19 mouse cellular contexts compared by ENCODE assay signal in genomic region chr13:47642341-47642740, GRCm38 (mm10).
DNase-seq lines count a peak whose midpoint lies in the region; ATAC-seq and TF ChIP-seq lines count a peak whose summit lies in the region.
"Had no signal": no experiment of that assay in that cellular context is flagged by ENCODE, and none has a peak within 500 bp of the region (broad histone marks: within the 10 kb centered on the region; RNA-seq: fewer than 3 reads in every experiment).

No protein-coding gene starts in this region.

- H3K4me1 ChIP-seq in forebrain, postnatal 0 days (ENCODE audit: insufficient read depth), result no peaks in the 10 kb centered on the region
- H3K4me1 ChIP-seq in forebrain, embryonic 12.5 days, result peaks cover 8% of the 10 kb centered on the region
- H3K4me1 ChIP-seq: limb, embryonic 12.5 days; liver, embryonic 12.5 days had no signal

- no peaks in the 10 kb centered on the region for H3K9me3 ChIP-seq in forebrain, postnatal 0 days (ENCODE audit: low read length)
- no peaks in the 10 kb centered on the region for H3K9me3 ChIP-seq in forebrain, embryonic 12.5 days
- H3K9me3 ChIP-seq: limb, embryonic 12.5 days; liver, embryonic 12.5 days; midbrain, embryonic 13.5 days had no signal

- H3K4me2 ChIP-seq in forebrain, postnatal 0 days (ENCODE audit: low read depth), result no peak overlapping the region
- H3K4me2 ChIP-seq in forebrain, embryonic 12.5 days, result no peak overlapping the region
- H3K4me2 ChIP-seq: limb, embryonic 12.5 days; liver, embryonic 12.5 days; midbrain, embryonic 13.5 days had no signal

- no peak overlapping the region for H3K27ac ChIP-seq in forebrain, postnatal 0 days (ENCODE audit: low read depth, low read length)
- H3K27ac ChIP-seq in forebrain, embryonic 12.5 days, result no peak overlapping the region
- no peak overlapping the region for H3K27ac ChIP-seq in layer of hippocampus, adult 2 months
- H3K27ac ChIP-seq: limb, embryonic 12.5 days; liver, embryonic 12.5 days; midbrain, embryonic 13.5 days had no signal

- 91% methylated on average over 10 of the region's 10 CpGs for WGBS in forebrain, postnatal 0 days
- WGBS in forebrain, embryonic 12.5 days, result 92% methylated on average over 10 of the region's 10 CpGs

- H3K27me3 ChIP-seq in forebrain, postnatal 0 days (ENCODE audit: insufficient read depth, low read length), result no peaks in the 10 kb centered on the region; the same call in 1 of the 2 replicates
- H3K27me3 ChIP-seq in forebrain, embryonic 12.5 days, result peaks cover 14% of the 10 kb centered on the region
- H3K27me3 ChIP-seq in Patski, result peaks cover 17% of the 10 kb centered on the region
- H3K27me3 ChIP-seq: limb, embryonic 12.5 days; liver, embryonic 12.5 days; midbrain, embryonic 13.5 days had no signal

- ATAC-seq in forebrain, postnatal 0 days, result no peak
- no peak for ATAC-seq in forebrain, embryonic 12.5 days (ENCODE audit: low FRiP score)
- no peak for ATAC-seq in Patski
- ATAC-seq in frontal cortex, adult (ENCODE audit: low TSS enrichment), result no peak
- ATAC-seq: liver, embryonic 12.5 days; midbrain, embryonic 13.5 days had no signal

- no peaks in the 10 kb centered on the region for H3K36me3 ChIP-seq in forebrain, postnatal 0 days (ENCODE audit: insufficient read depth)
- H3K36me3 ChIP-seq in forebrain, embryonic 12.5 days (replicated peaks), result no peaks in the 10 kb centered on the region
- H3K36me3 ChIP-seq: limb, embryonic 12.5 days; liver, embryonic 12.5 days; midbrain, embryonic 13.5 days had no signal

- CTCF ChIA-PET in Patski (lab: Charles Lee), result no interaction called here

- POLR2A ChIA-PET in Patski (lab: Charles Lee), result no interaction called here

- no peak overlapping the region for H3K4me3 ChIP-seq in forebrain, postnatal 0 days (ENCODE audit: low read depth, low read length)
- no peak overlapping the region for H3K4me3 ChIP-seq in forebrain, embryonic 12.5 days (replicated peaks)
- no peak overlapping the region for H3K4me3 ChIP-seq in layer of hippocampus, adult 2 months
- H3K4me3 ChIP-seq: limb, embryonic 12.5 days; liver, embryonic 12.5 days; midbrain, embryonic 13.5 days; myocyte had no signal

- DNase-seq in forebrain, postnatal 0 days, result no peak
- no peak for DNase-seq in layer of hippocampus, adult 2 months (ENCODE audit: low spot score in 2 of 2)
- no peak for DNase-seq in layer of hippocampus, adult 8-10 months (ENCODE audit: low spot score in 2 of 2)
- DNase-seq in 416B (ENCODE audit: low read depth) (peak; percentile 2), Patski (ENCODE audit: low read depth, low spot score) (no peak)
- no peak for DNase-seq in left cerebral cortex, adult 18-20 months (ENCODE audit: low spot score in 2 of 2)
- DNase-seq: cerebellum, adult 9-11 months; embryo, embryonic 11 days; heart, postnatal 36 days; kidney, adult 8-10 months; lung, postnatal 14 days; right cerebral cortex, postnatal 14 days; spleen, adult 18-20 months had no signal

- in situ Hi-C loops in Patski (cut with MboI; ENCODE audit: low pct_unique_long_range_greater_than_20kb), result no loop called here

- H3K9ac ChIP-seq in forebrain, postnatal 0 days, result no peak overlapping the region
- H3K9ac ChIP-seq in forebrain, embryonic 12.5 days, result no peak overlapping the region
- H3K9ac ChIP-seq: limb, embryonic 12.5 days; liver, embryonic 12.5 days; midbrain, embryonic 13.5 days had no signal

- TF ChIP-seq CTCF in forebrain, postnatal 0 days (IDR thresholded peaks at IDR 0.05; ENCODE audit: low read depth), result peak; percentile 32
- TF ChIP-seq CTCF in layer of hippocampus, adult 2 months (conservative IDR thresholded peaks at IDR 0.05), result peak; percentile 51
- peak; percentile 52 for TF ChIP-seq CTCF in Patski (IDR thresholded peaks at IDR 0.05)
